Mouse (Mus musculus) MEL (cell line): ENCODE measurements around the gene Hamp2. TPM values are rescaled to one million over a fixed set of nuclear protein-coding genes. Genes with fewer than 3 reads are reported as not detected.
"Not testable (repeated sequence)": the region's sequence is repeated elsewhere in the genome, so short reads cannot be mapped to it uniquely, and the experiment has no call there.

Experiments used
- DNase-seq: peaks from one replicate; pipeline ENCODE4 v3.0.0; 2011; ENCODE audit warnings: low read depth, low spot score
- H3K27ac ChIP-seq: 2 replicates; pipeline ENCODE4 v1.5.1; 2012; ENCODE audit warnings: low read depth, mild to moderate bottlenecking, control low read depth, low read length, moderate library complexity; ENCODE audit not compliant: control insufficient read depth
- H3K27me3 ChIP-seq, 2 experiments: fragments of 150-350 bp in 1 of 2; sonication (generic) in 1 of 2; 2 replicates each; pipeline ENCODE4 v1.6.1; 2012; ENCODE audit warnings: low read length in 2 of 2, mild to moderate bottlenecking in 2 of 2, improper control_type of control experiment in 1 of 2, moderate library complexity in 1 of 2; ENCODE audit not compliant: insufficient read depth in 2 of 2, control insufficient read depth in 1 of 2
- H3K36me3 ChIP-seq, 2 experiments: 2 replicates each; pipeline ENCODE4 v1.6.1; 2012 to 2014; ENCODE audit warnings: low read length in 2 of 2, improper control_type of control experiment in 1 of 2, inconsistent platforms in 1 of 2, mild to moderate bottlenecking in 1 of 2; ENCODE audit not compliant: insufficient read depth in 2 of 2, control insufficient read depth in 1 of 2
- H3K4me1 ChIP-seq, 2 experiments: fragments of 150-350 bp in 1 of 2; sonication (generic) in 1 of 2; 2 replicates each; pipeline ENCODE4 v1.6.1; 2012; ENCODE audit warnings: low read length in 2 of 2, improper control_type of control experiment in 1 of 2, mild to moderate bottlenecking in 1 of 2; ENCODE audit not compliant: insufficient read depth in 2 of 2, control insufficient read depth in 1 of 2
- H3K4me3 ChIP-seq, 2 experiments: fragments of 150-350 bp in 1 of 2; sonication (generic) in 1 of 2; 2 replicates each; pipeline ENCODE4 v1.5.1; 2012; ENCODE audit warnings: low read depth in 2 of 2, low read length in 2 of 2, mild to moderate bottlenecking in 2 of 2, moderate library complexity in 2 of 2, control low read depth in 1 of 2, improper control_type of control experiment in 1 of 2; ENCODE audit not compliant: control insufficient read depth in 1 of 2, insufficient read depth in 1 of 2
- H3K79me2 ChIP-seq: 2 replicates; pipeline ENCODE4 v1.6.1; 2012; ENCODE audit warnings: mild to moderate bottlenecking, low read length, moderate library complexity; ENCODE audit not compliant: control insufficient read depth, poor library complexity, insufficient read depth
- H3K9ac ChIP-seq: 2 replicates; pipeline ENCODE4 v1.6.1; 2012; ENCODE audit warnings: low read depth, mild to moderate bottlenecking, control low read depth, low read length, moderate library complexity; ENCODE audit not compliant: control insufficient read depth, poor library complexity, severe bottlenecking
- H3K9me3 ChIP-seq: fragments of 150-350 bp; sonication (generic); replicated peaks from 2 replicates; pipeline ENCODE4 v1.6.1; 2012; ENCODE audit warnings: mild to moderate bottlenecking, low read length, improper control_type of control experiment, moderate library complexity; ENCODE audit not compliant: insufficient read depth
- BHLHE40 ChIP-seq: IDR thresholded peaks from 2 replicates; pipeline ENCODE4 v1.6.1; 2012; ENCODE audit warnings: low read depth, mild to moderate bottlenecking, inconsistent platforms, low read length, improper control_type of control experiment, borderline replicate concordance
- CHD1 ChIP-seq: IDR thresholded peaks from 2 replicates; pipeline ENCODE4 v1.6.1; 2012; ENCODE audit warnings: low read depth, mild to moderate bottlenecking, inconsistent platforms, low read length, improper control_type of control experiment
- CTCF ChIP-seq, 3 experiments: IDR thresholded peaks in 2 of 3; conservative IDR thresholded peaks in 1 of 3; 2 replicates each; pipeline ENCODE4 v1.5.1; 2011 to 2012; ENCODE audit warnings: low read length in 3 of 3, low read depth in 2 of 3, mild to moderate bottlenecking in 2 of 3, improper control_type of control experiment in 1 of 3, inconsistent platforms in 1 of 3, mixed read lengths in 1 of 3, moderate library complexity in 1 of 3; ENCODE audit not compliant: control insufficient read depth in 1 of 3, insufficient read depth in 1 of 3, poor library complexity in 1 of 3, severe bottlenecking in 1 of 3
- E2F4 ChIP-seq: IDR thresholded peaks from 2 replicates; pipeline ENCODE4 v1.6.1; 2011; ENCODE audit warnings: low read depth, low read length, improper control_type of control experiment, borderline replicate concordance
- EP300 ChIP-seq, 2 experiments: IDR thresholded peaks; 2 replicates each; pipeline ENCODE4 v1.6.1; 2011; ENCODE audit warnings: improper control_type of control experiment in 2 of 2, low read length in 2 of 2, low read depth in 1 of 2, mild to moderate bottlenecking in 1 of 2
- GATA1 ChIP-seq: IDR thresholded peaks from 2 replicates; pipeline ENCODE4 v1.6.1; 2011; ENCODE audit warnings: low read depth, low read length, improper control_type of control experiment
- HCFC1 ChIP-seq: IDR thresholded peaks from 2 replicates; pipeline ENCODE4 v1.6.1; 2012; ENCODE audit warnings: low read depth, mild to moderate bottlenecking, inconsistent platforms, low read length, improper control_type of control experiment, moderate library complexity
- JUND ChIP-seq: IDR thresholded peaks from 2 replicates; pipeline ENCODE4 v1.6.1; 2011; ENCODE audit warnings: low read depth, mild to moderate bottlenecking, improper control_type of control experiment, low read length
- MAX ChIP-seq: IDR thresholded peaks from 2 replicates; pipeline ENCODE4 v1.6.1; 2011; ENCODE audit warnings: low read length, improper control_type of control experiment
- NELFE ChIP-seq: IDR thresholded peaks from 2 replicates; pipeline ENCODE4 v1.6.1; 2011; ENCODE audit warnings: low read depth, low read length, improper control_type of control experiment
- NRF1 ChIP-seq: IDR thresholded peaks from 2 replicates; pipeline ENCODE4 v1.6.1; 2014; ENCODE audit warnings: low read depth, mild to moderate bottlenecking, inconsistent platforms, low read length, improper control_type of control experiment, moderate library complexity; ENCODE audit not compliant: poor library complexity, insufficient read depth, severe bottlenecking
- POLR2AphosphoS5 ChIP-seq: IDR thresholded peaks from 2 replicates; pipeline ENCODE4 v1.6.1; 2012; ENCODE audit warnings: low read depth, borderline replicate concordance, mild to moderate bottlenecking, inconsistent platforms, low read length, moderate library complexity, mixed read lengths
- RAD21 ChIP-seq: IDR thresholded peaks from 2 replicates; pipeline ENCODE4 v1.6.1; 2011; ENCODE audit warnings: mild to moderate bottlenecking, low read depth, low read length, improper control_type of control experiment
- TAL1 ChIP-seq: IDR thresholded peaks from 2 replicates; pipeline ENCODE4 v1.6.1; 2012; ENCODE audit warnings: mild to moderate bottlenecking, inconsistent platforms, low read length, moderate library complexity, mixed read lengths
- TBP ChIP-seq: IDR thresholded peaks from 2 replicates; pipeline ENCODE4 v1.8.0; 2011; ENCODE audit warnings: low read depth, low read length, improper control_type of control experiment
- USF2 ChIP-seq, 2 experiments: IDR thresholded peaks; 2 replicates each; pipeline ENCODE4 v1.6.1; 2011 to 2012; ENCODE audit warnings: improper control_type of control experiment in 2 of 2, low read length in 2 of 2, borderline replicate concordance in 1 of 2, inconsistent platforms in 1 of 2, low read depth in 1 of 2, mild to moderate bottlenecking in 1 of 2; ENCODE audit not compliant: insufficient read depth in 1 of 2
- ZC3H11A ChIP-seq: IDR thresholded peaks from 2 replicates; pipeline ENCODE4 v1.6.1; 2012; ENCODE audit warnings: low read depth, mild to moderate bottlenecking, inconsistent platforms, low read length, improper control_type of control experiment
- ZKSCAN1 ChIP-seq: IDR thresholded peaks from 2 replicates; pipeline ENCODE4 v1.6.1; 2012; ENCODE audit warnings: low read depth, mild to moderate bottlenecking, inconsistent platforms, low read length, improper control_type of control experiment, moderate library complexity
- ZNF384 ChIP-seq: IDR thresholded peaks from 2 replicates; pipeline ENCODE4 v1.6.1; 2012; ENCODE audit warnings: low read depth, mild to moderate bottlenecking, inconsistent platforms, low read length, improper control_type of control experiment
- polyA plus RNA-seq, 2 experiments: library from polyadenylated mRNA; stranded (reverse) in 1 of 2; unstranded in 1 of 2; fragments of >175 nt in 1 of 2; fragments of >200 nt in 1 of 2; gene quantifications; 2 replicates each; pipeline versions ENCODE4 v1.2.1 to v1.2.4; 2012; ENCODE audit warnings: low replicate concordance in 2 of 2, low read depth in 1 of 2; ENCODE audit not compliant: insufficient read length in 2 of 2, insufficient read depth in 1 of 2, missing spikeins in 1 of 2
- total RNA-seq: library from RNA; depleted of rRNA; stranded (reverse); fragments of 300-350 nt; gene quantifications from 2 replicates; pipeline ENCODE4 v1.2.3, GENCODE M21; 2012

Gene Hamp2
- total and polyA plus RNA-seq, 3 experiments = not detected

- Histone ChIP-seq H3K36me3 (peaks cover 0 to 3% of the 10 kb centered on the region in 2 experiments; a peak in 2 of 4 replicates), H3K4me3 (no peak overlapping the region), H3K4me1 (no peaks in the 10 kb centered on the region), H3K27ac (no peak overlapping the region), H3K9ac (no peak overlapping the region), H3K27me3 (no peaks in the 10 kb centered on the region; a peak in 1 of 4 replicates), H3K79me2 (no peaks in the 10 kb centered on the region), H3K9me3 (no peaks in the 10 kb centered on the region)
- DNase-seq = peak; percentile 1
- TF ChIP-seq BHLHE40 (no peak), CTCF (IDR thresholded peaks at IDR 0.05 in 2 of 3, conservative IDR thresholded peaks at IDR 0.05 in 1 of 3; ENCODE audit: control insufficient read depth in 1 of 3, insufficient read depth in 1 of 3, low read depth in 2 of 3, low read length in 3 of 3, poor library complexity in 1 of 3, severe bottlenecking in 1 of 3) (no peak), ZC3H11A (no peak), EP300 (IDR thresholded peaks at IDR 0.05; ENCODE audit: low read depth in 1 of 2, low read length in 2 of 2) (no peak), POLR2AphosphoS5 (no peak), CHD1 (no peak), NRF1 (no peak), E2F4 (no peak), NELFE (no peak), USF2 (IDR thresholded peaks at IDR 0.05; ENCODE audit: borderline replicate concordance in 1 of 2, insufficient read depth in 1 of 2, low read depth in 1 of 2, low read length in 2 of 2) (no peak), ZKSCAN1 (no peak), TBP (no peak), MAX (no peak), TAL1 (no peak), RAD21 (no peak), HCFC1 (no peak), GATA1 (no peak), ZNF384 (no peak), JUND (no peak)
Measured at GRCm38 (mm10) chr7:30945876-30946275, 21.4 kb upstream of the Hamp2 start.

- H3K4me3 ChIP-seq, H3K9me3 ChIP-seq, H3K27me3 ChIP-seq, H3K36me3 ChIP-seq, H3K79me2 ChIP-seq, H3K27ac ChIP-seq, H3K4me1 ChIP-seq, H3K9ac ChIP-seq: not testable (repeated sequence)
- peak; percentile 3 for DNase-seq
Measured at GRCm38 (mm10) chr7:30945466-30945865, 21.0 kb upstream of the Hamp2 start.

GRCm38 (mm10) chr7:30944706-30945105, 20.2 kb upstream of the Hamp2 start:
- H3K9ac ChIP-seq, H3K4me3 ChIP-seq, H3K27ac ChIP-seq, DNase-seq, H3K4me1 ChIP-seq, H3K27me3 ChIP-seq, H3K36me3 ChIP-seq, H3K79me2 ChIP-seq, H3K9me3 ChIP-seq: not testable (repeated sequence)
